In genomic region chr3:127294610-127295349, GRCm38 (mm10) we compare ENCODE assay signal across 18 mouse cellular contexts.
DNase-seq lines count a peak whose midpoint lies in the region; ATAC-seq and TF ChIP-seq lines count a peak whose summit lies in the region.
"Had no signal": no experiment of that assay in that cellular context is flagged by ENCODE, and none has a peak within 500 bp of the region (broad histone marks: within the 10 kb centered on the region; RNA-seq: fewer than 3 reads in every experiment).

No protein-coding gene starts in this region.

- TF ChIP-seq CTCF in G1E (IDR thresholded peaks at IDR 0.05; ENCODE audit: low read depth, low read length): no peak

- peaks cover 25% of the 10 kb centered on the region for H3K4me1 ChIP-seq in G1E (ENCODE audit: insufficient read depth, low read depth, low read length)
- H3K4me1 ChIP-seq in hindbrain, embryonic 10.5 days (replicated peaks): peaks cover 29% of the 10 kb centered on the region
- peaks cover 43% of the 10 kb centered on the region for H3K4me1 ChIP-seq in midbrain, embryonic 13.5 days (replicated peaks)
- H3K4me1 ChIP-seq: limb, embryonic 13.5 days had no signal

- peak; percentile 50; the same call in 1 of the 2 replicates for ATAC-seq in G1E (ENCODE audit: extremely low read depth, insufficient number of reproducible peaks, low FRiP score, poor library complexity, severe bottlenecking)
- ATAC-seq in midbrain, embryonic 13.5 days: peak; percentile 22; the same call in 1 of the 2 replicates
- ATAC-seq: intestine, postnatal 0 days; liver, postnatal 0 days had no signal

- peaks cover 11% of the 10 kb centered on the region for H3K36me3 ChIP-seq in G1E (replicated peaks)
- no peaks in the 10 kb centered on the region for H3K36me3 ChIP-seq in hindbrain, embryonic 10.5 days
- no peaks in the 10 kb centered on the region for H3K36me3 ChIP-seq in midbrain, embryonic 13.5 days
- H3K36me3 ChIP-seq: limb, embryonic 13.5 days had no signal

- no peak overlapping the region for H3K9ac ChIP-seq in midbrain, embryonic 13.5 days (replicated peaks)
- H3K9ac ChIP-seq: limb, embryonic 13.5 days; liver, postnatal 0 days had no signal

- no peak for DNase-seq in G1E (ENCODE audit: low spot score)
- DNase-seq in brain, adult 2 months (ENCODE audit: low read depth, low spot score): peak; percentile 55
- DNase-seq in hindbrain, embryonic 10.5 days (ENCODE audit: low spot score): no peak
- DNase-seq in heart, postnatal 25 days (ENCODE audit: low spot score): no peak
- no peak for DNase-seq in cerebellum, adult 9-10 months
- no peak for DNase-seq in layer of hippocampus, adult 18-20 months (ENCODE audit: low spot score in 2 of 2)
- no peak for DNase-seq in right cerebral cortex, adult 18-20 months
- DNase-seq: adrenal gland, postnatal 14 days; heart, adult 11 months; heart, postnatal 14 days; kidney, postnatal 10 days; liver, postnatal 0 days; lung, postnatal 4 days; thymus, postnatal 4 days had no signal

- H3K9me3 ChIP-seq in G1E (replicated peaks): no peaks in the 10 kb centered on the region
- no peaks in the 10 kb centered on the region for H3K9me3 ChIP-seq in hindbrain, embryonic 10.5 days
- H3K9me3 ChIP-seq in midbrain, embryonic 13.5 days: no peaks in the 10 kb centered on the region
- H3K9me3 ChIP-seq: limb, embryonic 13.5 days had no signal

- intact Hi-C loops in heart, postnatal 25 days (cut with DNase I): no loop called here

- H3K4me2 ChIP-seq in midbrain, embryonic 13.5 days (replicated peaks): peak overlapping the region; percentile 22; the same call in 1 of the 2 replicates
- H3K4me2 ChIP-seq: limb, embryonic 13.5 days had no signal

- H3K4me3 ChIP-seq in G1E (ENCODE audit: low read depth, low read length): no peak overlapping the region
- H3K4me3 ChIP-seq in hindbrain, embryonic 10.5 days: no peak overlapping the region
- H3K4me3 ChIP-seq in midbrain, embryonic 13.5 days (replicated peaks): no peak overlapping the region
- H3K4me3 ChIP-seq: limb, embryonic 13.5 days; myocyte had no signal

- peak overlapping the region; percentile 87 for H3K27ac ChIP-seq in hindbrain, embryonic 10.5 days
- H3K27ac ChIP-seq in midbrain, embryonic 13.5 days: peak overlapping the region; percentile 81
- H3K27ac ChIP-seq: limb, embryonic 13.5 days had no signal

- 77% methylated on average over 9 of the region's 9 CpGs for WGBS in hindbrain, embryonic 10.5 days
- WGBS in midbrain, embryonic 13.5 days: 63% methylated on average over 9 of the region's 9 CpGs

- no peaks in the 10 kb centered on the region for H3K27me3 ChIP-seq in G1E (ENCODE audit: insufficient read depth, low read length)
- H3K27me3 ChIP-seq in hindbrain, embryonic 10.5 days (ENCODE audit: insufficient read depth, poor library complexity, severe bottlenecking): no peaks in the 10 kb centered on the region
- H3K27me3 ChIP-seq in midbrain, embryonic 13.5 days: no peaks in the 10 kb centered on the region
- H3K27me3 ChIP-seq: limb, embryonic 13.5 days had no signal
